Mouse (Mus musculus): ENCODE results near the gene Cdcp1. TPM values are rescaled to one million over a fixed set of nuclear protein-coding genes. Genes with fewer than 3 reads are reported as not detected.

The Cdcp1 gene
- total RNA-seq (2021), result under 1 TPM in 1 of 2 experiments, not detected in 1; 0.08 TPM
- long read RNA-seq, experiment 1, result 0 reads
- long read RNA-seq, experiment 2, result 0 reads

DNA sequence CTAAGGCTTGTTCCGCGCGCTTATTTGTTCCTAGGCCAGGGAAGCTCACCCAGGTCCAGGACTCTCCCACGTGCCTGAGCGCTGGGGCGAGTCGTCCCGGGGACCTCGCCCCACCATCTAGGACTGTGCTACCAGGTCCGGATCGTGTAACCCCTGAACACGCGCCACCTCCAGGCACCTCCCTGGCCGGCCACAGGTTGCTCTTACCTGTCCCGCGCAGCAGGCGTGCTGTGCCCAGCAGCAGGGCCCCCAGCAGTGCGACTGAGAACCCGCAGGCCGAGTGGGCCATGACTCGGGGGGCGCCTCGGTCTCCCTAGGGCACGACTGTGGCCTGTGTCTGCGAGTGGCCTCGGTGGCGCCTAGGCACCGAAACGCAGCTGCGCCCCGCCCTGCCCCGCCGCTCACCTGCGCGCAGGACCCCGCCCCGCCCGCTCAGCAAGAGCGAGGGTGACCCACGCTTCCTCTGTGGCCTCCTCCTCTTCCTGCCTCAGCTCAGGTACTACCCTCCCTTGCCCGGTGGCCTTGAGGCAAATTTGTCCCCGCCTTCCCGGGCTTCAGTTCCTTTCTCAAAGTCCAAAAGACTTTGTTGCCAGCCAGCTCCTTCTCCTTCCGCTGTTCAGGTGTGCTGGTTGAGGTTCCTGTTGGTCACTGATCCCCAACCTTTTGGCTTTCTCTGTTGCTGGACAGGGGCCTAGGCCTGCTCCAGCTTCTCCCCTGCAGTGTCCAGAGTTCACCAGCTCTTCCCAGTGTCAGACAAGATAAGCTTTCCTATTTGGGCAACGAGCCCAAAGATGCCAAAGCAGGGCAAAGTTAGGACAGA is at the start of gene Cdcp1:
TSS of gene Cdcp1 (minus strand) at position 418 of the 820 bp plus-strand sequence.
- no peak for DNase-seq (ENCODE audit: low spot score in 2 of 2)
- TF ChIP-seq CTCF (conservative IDR thresholded peaks at IDR 0.05), result no peak
- H3K27ac ChIP-seq, result no peak within 1 kb of the TSS
- H3K4me3 ChIP-seq, result no peak within 1 kb of the TSS

DNA sequence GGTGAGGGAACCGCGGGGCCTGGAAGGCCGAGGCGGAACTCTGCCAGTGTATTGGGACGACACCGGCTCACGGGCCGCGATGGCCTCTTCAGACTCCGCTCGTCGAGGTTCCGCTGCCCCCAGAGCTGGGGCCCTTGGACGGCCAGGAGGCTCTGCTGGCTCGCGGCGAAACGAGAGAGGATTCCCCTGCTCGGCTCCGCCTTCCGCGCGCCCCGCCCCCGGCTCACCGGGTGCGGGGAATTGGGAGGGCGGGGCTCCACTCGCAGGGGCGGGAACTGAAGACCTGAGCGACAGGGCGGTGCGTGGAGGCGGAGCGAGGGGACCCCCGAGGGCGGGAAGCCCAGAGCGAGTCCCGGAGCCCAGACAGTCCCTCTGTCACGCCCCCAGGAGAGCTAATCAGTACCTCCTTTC is 44.8 kb upstream of the Cdcp1 start, which contains the start of gene Tmem158:
TSS of gene Tmem158 (minus strand) at position 154 of the 411 bp plus-strand sequence.
- peak; percentile 73 to 79 for DNase-seq (ENCODE audit: low spot score in 2 of 2)
- peak within 1 kb of the TSS; percentile 76 for H3K4me3 ChIP-seq
- peak within 1 kb of the TSS; percentile 85 for H3K27ac ChIP-seq
- TF ChIP-seq CTCF (conservative IDR thresholded peaks at IDR 0.05), result no peak

GRCm38 (mm10) chr9:123259896-123260610 is 44.2 kb upstream of the Cdcp1 start:
- no peak for TF ChIP-seq CTCF (conservative IDR thresholded peaks at IDR 0.05)

GRCm38 (mm10) chr9:123259461-123259895 is 43.6 kb upstream of the Cdcp1 start:
- H3K4me3 ChIP-seq, result peak overlapping the region; percentile 76
- DNase-seq (ENCODE audit: low spot score in 2 of 2), result peak; percentile 44 to 69
- peak; percentile 81 for TF ChIP-seq CTCF (conservative IDR thresholded peaks at IDR 0.05)
- H3K27ac ChIP-seq, result peak overlapping the region; percentile 85

More at GRCm38 (mm10) chr9:123259896-123260610, 44.2 kb upstream of the Cdcp1 start:
- Histone ChIP-seq H3K4me3 (peak overlapping the region; percentile 76), H3K27ac (peak overlapping the region; percentile 85)
- peak; percentile 5 to 29 for DNase-seq (ENCODE audit: low spot score in 2 of 2)

GRCm38 (mm10) chr9:123258796-123259195 is 43.0 kb upstream of the Cdcp1 start:
- DNase-seq (ENCODE audit: low spot score in 2 of 2), result no peak
- Histone ChIP-seq H3K27ac (no peak overlapping the region), H3K4me3 (peak overlapping the region; percentile 76)

GRCm38 (mm10) chr9:123255736-123256135 is 39.9 kb upstream of the Cdcp1 start:
- no peak overlapping the region for H3K4me3 ChIP-seq
- H3K27ac ChIP-seq, result no peak overlapping the region
- TF ChIP-seq CTCF (conservative IDR thresholded peaks at IDR 0.05), result no peak
- no peak for DNase-seq (ENCODE audit: low spot score in 2 of 2)

More at GRCm38 (mm10) chr9:123258796-123259195, 43.0 kb upstream of the Cdcp1 start:
- TF ChIP-seq CTCF (conservative IDR thresholded peaks at IDR 0.05), result peak; percentile 41

GRCm38 (mm10) chr9:123247992-123248391 is 32.2 kb upstream of the Cdcp1 start:
- TF ChIP-seq CTCF (conservative IDR thresholded peaks at IDR 0.05), result no peak
- H3K27ac ChIP-seq, result no peak overlapping the region
- DNase-seq (ENCODE audit: low spot score in 2 of 2), result no peak
- no peak overlapping the region for H3K4me3 ChIP-seq

- no peak for TF ChIP-seq CTCF (conservative IDR thresholded peaks at IDR 0.05)
- DNase-seq (ENCODE audit: low spot score in 2 of 2), result no peak
- H3K27ac ChIP-seq, result no peak overlapping the region
- H3K4me3 ChIP-seq, result no peak overlapping the region
These were observed 29.3 kb upstream of the Cdcp1 start for GRCm38 (mm10) chr9:123245146-123245545.

DNA sequence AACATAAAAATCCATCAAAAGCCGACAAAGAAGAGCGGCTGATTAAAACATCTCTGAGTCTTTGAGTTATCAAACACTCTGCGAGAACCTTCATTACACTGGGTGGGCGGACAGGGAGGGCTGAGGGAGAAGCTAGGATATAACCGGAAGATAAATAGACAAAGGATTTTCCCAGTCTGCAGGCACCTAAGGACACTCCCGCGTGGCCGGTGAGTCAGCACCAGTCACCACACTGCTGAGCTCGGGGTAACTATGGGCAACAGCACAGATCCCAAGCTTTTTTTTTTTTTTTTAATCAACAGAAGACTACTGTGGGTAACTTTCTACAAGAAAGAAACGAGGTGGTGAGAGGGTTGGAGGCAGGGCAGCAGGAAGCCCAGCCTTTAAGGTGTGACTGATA is 28.1 kb upstream of the Cdcp1 start:
- no peak overlapping the region for H3K4me3 ChIP-seq
- no peak for TF ChIP-seq CTCF (conservative IDR thresholded peaks at IDR 0.05)
- no peak overlapping the region for H3K27ac ChIP-seq
- peak in 1 of 2 experiments; percentile 25 for DNase-seq (ENCODE audit: low spot score in 2 of 2)

DNA sequence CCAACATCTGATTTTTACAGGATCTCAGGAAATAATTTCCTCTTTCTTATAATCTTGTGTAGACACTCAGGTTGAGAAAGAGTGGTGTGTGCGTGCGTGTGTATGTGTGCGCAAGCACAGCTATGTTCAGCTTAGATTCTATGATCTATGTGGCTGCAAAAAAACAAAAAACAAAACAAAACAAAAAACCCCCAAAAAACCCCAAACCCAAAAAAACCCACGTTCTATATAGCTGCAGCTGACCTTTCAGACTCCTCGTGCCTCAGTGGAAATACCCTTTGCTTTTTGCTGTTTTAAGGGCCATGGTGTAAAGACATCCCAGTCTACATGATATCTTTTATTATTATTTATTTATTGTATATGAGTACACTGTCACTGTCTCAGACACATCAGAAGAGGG is 25.4 kb upstream of the Cdcp1 start:
- no peak for TF ChIP-seq CTCF (conservative IDR thresholded peaks at IDR 0.05)
- H3K4me3 ChIP-seq, result no peak overlapping the region
- H3K27ac ChIP-seq, result no peak overlapping the region
- DNase-seq (ENCODE audit: low spot score in 2 of 2), result no peak

DNA sequence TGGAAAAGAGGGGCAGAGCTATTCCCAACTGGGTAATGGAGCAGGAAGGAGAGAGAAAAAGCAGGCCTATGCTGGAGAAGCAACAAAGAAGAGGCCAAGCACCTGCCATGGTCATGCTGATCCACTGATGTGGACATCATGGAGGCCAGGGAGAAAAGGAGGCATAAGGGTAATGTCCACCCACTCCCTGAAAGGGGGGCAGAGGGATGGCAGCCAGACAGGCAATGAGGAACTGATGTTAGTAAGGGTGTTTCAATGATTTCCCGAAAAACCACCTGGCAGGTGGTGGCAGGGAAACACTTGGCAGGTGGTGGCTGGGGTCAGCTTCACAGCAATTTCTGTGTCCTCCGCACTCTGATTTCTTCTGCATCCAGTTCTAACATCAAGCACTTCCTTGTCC is 24.9 kb upstream of the Cdcp1 start:
- DNase-seq (ENCODE audit: low spot score in 2 of 2), result no peak
- Histone ChIP-seq H3K4me3 (no peak overlapping the region), H3K27ac (no peak overlapping the region)
- TF ChIP-seq CTCF (conservative IDR thresholded peaks at IDR 0.05), result no peak

GRCm38 (mm10) chr9:123240271-123240670 is 24.4 kb upstream of the Cdcp1 start:
- DNase-seq (ENCODE audit: low spot score in 2 of 2), result no peak
- no peak overlapping the region for H3K4me3 ChIP-seq
- H3K27ac ChIP-seq, result no peak overlapping the region
- no peak for TF ChIP-seq CTCF (conservative IDR thresholded peaks at IDR 0.05)

GRCm38 (mm10) chr9:123239651-123240050 is 23.8 kb upstream of the Cdcp1 start:
- no peak for DNase-seq (ENCODE audit: low spot score in 2 of 2)
- Histone ChIP-seq H3K4me3 (no peak overlapping the region), H3K27ac (no peak overlapping the region)
- TF ChIP-seq CTCF (conservative IDR thresholded peaks at IDR 0.05), result no peak
